Mouse (Mus musculus): Measurements from ENCODE around the gene Man1a. TPM values are rescaled to one million over a fixed set of nuclear protein-coding genes. Genes with fewer than 3 reads are reported as not detected.

Man1a gene
- total and polyA plus RNA-seq, 3 experiments: 5.8 to 7.3 TPM; not detected in 1

DNA sequence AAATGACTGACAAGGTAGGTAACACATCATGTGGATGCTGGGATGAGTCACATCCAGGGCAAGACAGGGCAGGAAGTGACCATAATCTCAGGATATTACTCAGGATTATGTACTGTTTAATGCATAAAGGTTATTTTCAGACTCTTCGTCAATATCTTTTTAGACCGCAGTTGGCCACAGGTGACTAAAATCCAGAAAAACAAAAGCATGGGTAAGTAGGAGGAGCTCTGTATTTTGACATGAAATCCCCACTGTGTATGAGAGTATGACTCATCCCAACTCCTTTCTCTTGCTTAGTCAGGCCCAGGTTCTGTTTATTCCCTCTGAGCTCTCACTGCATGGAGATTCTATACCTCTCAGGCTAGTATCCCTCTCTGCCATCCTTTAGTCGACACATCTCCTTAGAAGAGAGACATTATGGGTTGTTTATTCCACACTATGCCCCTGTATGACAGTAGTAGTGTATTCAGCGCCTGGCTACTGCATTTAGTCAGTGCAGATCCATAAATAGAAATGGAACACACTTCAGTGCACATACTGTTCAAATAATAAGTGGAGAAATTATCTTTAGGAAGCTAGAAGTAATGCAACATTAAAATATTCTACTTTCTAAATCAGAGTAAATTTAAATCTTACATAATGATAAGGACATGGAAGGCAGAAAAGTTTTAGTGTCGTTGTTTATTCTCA is 49.5 kb downstream of the Man1a start:
- TF ChIP-seq TBP (IDR thresholded peaks at IDR 0.05; ENCODE audit: low read depth, low read length) (no peak), E2F4 (IDR thresholded peaks at IDR 0.05; ENCODE audit: borderline replicate concordance, low read depth, low read length) (no peak), ELF1 (IDR thresholded peaks at IDR 0.05; ENCODE audit: low read depth, low read length) (no peak), MAX (IDR thresholded peaks at IDR 0.05; ENCODE audit: low read length) (no peak), CHD2 (IDR thresholded peaks at IDR 0.05; ENCODE audit: low read length) (no peak), NELFE (IDR thresholded peaks at IDR 0.05; ENCODE audit: low read depth, low read length) (no peak), POLR2A (IDR thresholded peaks at IDR 0.05; ENCODE audit: control insufficient read depth in 1 of 2, insufficient read depth in 1 of 2, low read depth in 1 of 2, low read length in 2 of 2, poor library complexity in 1 of 2) (no peak), EP300 (IDR thresholded peaks at IDR 0.05; ENCODE audit: low read depth in 1 of 2, low read length in 2 of 2) (no peak), SMC3 (IDR thresholded peaks at IDR 0.05; ENCODE audit: low read depth, low read length) (no peak), MYC (IDR thresholded peaks at IDR 0.05; ENCODE audit: low read depth, low read length) (no peak), BHLHE40 (IDR thresholded peaks at IDR 0.05; ENCODE audit: borderline replicate concordance, low read depth, low read length) (no peak), ZNF384 (IDR thresholded peaks at IDR 0.05; ENCODE audit: low read depth, low read length) (no peak), MAZ (IDR thresholded peaks at IDR 0.05; ENCODE audit: low read depth, low read length) (no peak), CTCF (IDR thresholded peaks at IDR 0.05 in 2 of 3, conservative IDR thresholded peaks at IDR 0.05 in 1 of 3; ENCODE audit: control insufficient read depth in 1 of 3, insufficient read depth in 1 of 3, low read depth in 2 of 3, low read length in 3 of 3, poor library complexity in 1 of 3, severe bottlenecking in 1 of 3) (no peak), USF1 (IDR thresholded peaks at IDR 0.05; ENCODE audit: low read depth, low read length) (no peak)
- no peaks in the 10 kb centered on the region; a peak in 1 of 4 replicates for H3K4me1 ChIP-seq (ENCODE audit: control insufficient read depth in 1 of 2, insufficient read depth in 2 of 2, low read length in 2 of 2)
- no peaks in the 10 kb centered on the region for H3K27me3 ChIP-seq (ENCODE audit: control insufficient read depth in 1 of 2, insufficient read depth in 2 of 2, low read length in 2 of 2)
- H3K9me3 ChIP-seq (replicated peaks; ENCODE audit: insufficient read depth, low read length): no peaks in the 10 kb centered on the region
- H3K9ac ChIP-seq (ENCODE audit: control insufficient read depth, low read depth, low read length, poor library complexity, severe bottlenecking): no peak overlapping the region
- H3K36me3 ChIP-seq (ENCODE audit: control insufficient read depth in 1 of 2, insufficient read depth in 2 of 2, low read length in 2 of 2): peaks cover 1 to 2% of the 10 kb centered on the region in 2 experiments; a peak in 2 of 4 replicates
- no peak overlapping the region for H3K27ac ChIP-seq (ENCODE audit: control insufficient read depth, low read depth, low read length)
- no peak for DNase-seq (ENCODE audit: low read depth, low spot score)
- no peak overlapping the region for H3K4me3 ChIP-seq (ENCODE audit: control insufficient read depth in 1 of 2, insufficient read depth in 1 of 2, low read depth in 2 of 2, low read length in 2 of 2)
- no peaks in the 10 kb centered on the region for H3K79me2 ChIP-seq (ENCODE audit: control insufficient read depth, insufficient read depth, low read length, poor library complexity)

GRCm38 (mm10) chr10:54026101-54026500 is 50.3 kb downstream of the Man1a start:
- TF ChIP-seq TCF12 (IDR thresholded peaks at IDR 0.05; ENCODE audit: low read depth, low read length): no peak
- TF ChIP-seq GABPA (IDR thresholded peaks at IDR 0.05; ENCODE audit: low read depth, low read length): no peak
- TF ChIP-seq TAL1 (IDR thresholded peaks at IDR 0.05; ENCODE audit: low read length): no peak
- TF ChIP-seq ZKSCAN1 (IDR thresholded peaks at IDR 0.05; ENCODE audit: low read depth, low read length): no peak
- TF ChIP-seq POLR2A (IDR thresholded peaks at IDR 0.05; ENCODE audit: control insufficient read depth in 1 of 2, insufficient read depth in 1 of 2, low read depth in 1 of 2, low read length in 2 of 2, poor library complexity in 1 of 2): no peak
- no peak for TF ChIP-seq CHD2 (IDR thresholded peaks at IDR 0.05; ENCODE audit: low read length)
- Histone ChIP-seq H3K4me1 (ENCODE audit: control insufficient read depth in 1 of 2, insufficient read depth in 2 of 2, low read length in 2 of 2) (no peaks in the 10 kb centered on the region), H3K27ac (ENCODE audit: control insufficient read depth, low read depth, low read length) (no peak overlapping the region)

More at GRCm38 (mm10) chr10:54026101-54026500, 50.3 kb downstream of the Man1a start:
- H3K4me3 ChIP-seq (ENCODE audit: control insufficient read depth in 1 of 2, insufficient read depth in 1 of 2, low read depth in 2 of 2, low read length in 2 of 2): no peak overlapping the region
- DNase-seq (ENCODE audit: low read depth, low spot score): no peak
- no peaks in the 10 kb centered on the region for H3K27me3 ChIP-seq (ENCODE audit: control insufficient read depth in 1 of 2, insufficient read depth in 2 of 2, low read length in 2 of 2)
- 0 out of 4 replicates have a peak, but pooled peaks cover 0 to 1% of the 10 kb centered on the region in 2 experiments for H3K36me3 ChIP-seq (ENCODE audit: control insufficient read depth in 1 of 2, insufficient read depth in 2 of 2, low read length in 2 of 2)
- no peaks in the 10 kb centered on the region for H3K79me2 ChIP-seq (ENCODE audit: control insufficient read depth, insufficient read depth, low read length, poor library complexity)
- no peak overlapping the region for H3K9ac ChIP-seq (ENCODE audit: control insufficient read depth, low read depth, low read length, poor library complexity, severe bottlenecking)
- no peaks in the 10 kb centered on the region for H3K9me3 ChIP-seq (replicated peaks; ENCODE audit: insufficient read depth, low read length)

Measured in MEL (cell line).